Mouse (Mus musculus) brain, embryonic 14.5 days (tissue): ENCODE results near the gene Gm49337.

Experiments used
- CTCF ChIP-seq: fragments of 200-500 bp; IDR thresholded peaks from 2 replicates; pipeline ENCODE4 v1.5.1; 2012; ENCODE audit warnings: inconsistent platforms, mild to moderate bottlenecking, moderate library complexity, borderline replicate concordance; ENCODE audit not compliant: insufficient read depth, insufficient read length; ENCODE audit errors: extremely low read depth
- POLR2A ChIP-seq: fragments of 200-500 bp; IDR thresholded peaks from 2 replicates; pipeline ENCODE4 v1.6.1; 2012; ENCODE audit warnings: mild to moderate bottlenecking, inconsistent platforms, borderline replicate concordance; ENCODE audit not compliant: poor library complexity, insufficient read depth, insufficient read length, severe bottlenecking; ENCODE audit errors: extremely low read depth

DNA sequence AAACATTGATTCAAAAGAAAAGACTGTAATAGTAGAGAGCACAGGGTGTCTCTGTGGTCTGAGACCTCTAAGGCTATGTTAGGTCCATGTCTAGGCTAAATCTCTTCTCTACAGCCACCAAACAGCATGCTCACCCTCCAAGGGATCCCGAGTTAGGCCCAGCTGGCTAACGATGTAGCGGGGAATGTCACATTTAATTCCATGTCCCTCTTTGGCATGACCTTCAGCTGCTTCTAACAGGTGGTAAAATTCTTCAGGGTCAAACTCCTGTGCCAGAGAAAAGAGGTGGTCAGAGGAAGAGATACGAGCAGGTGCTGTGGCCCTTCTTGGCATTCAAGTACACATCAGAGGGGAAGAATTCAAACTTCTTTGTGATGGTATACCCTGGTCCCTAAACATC is 144.4 kb downstream of the Gm49337 start:
- TF ChIP-seq POLR2A (no peak), CTCF (no peak)
